Mouse (Mus musculus) heart, embryonic 16.5 days (tissue): Measurements from ENCODE around the gene Csnk1d. TPM values are rescaled to one million over a fixed set of nuclear protein-coding genes. Genes with fewer than 3 reads are reported as not detected.

Source experiments
- ATAC-seq: fragments of 200-750 bp; cut with Nextera tagmentation; replicated peaks from 2 replicates; pipeline ENCODE4 v1.8.0; 2017; ENCODE audit warnings: moderate number of reproducible peaks; ENCODE audit not compliant: insufficient read depth, low FRiP score; ENCODE audit errors: extremely low read depth
- H3K27ac ChIP-seq: fragments of 300-500 bp; sonication (generic); 2 replicates; pipeline ENCODE4 v1.5.1; 2014; ENCODE audit warnings: mild to moderate bottlenecking, low read length, control low read depth, moderate library complexity
- H3K27me3 ChIP-seq: fragments of 300-500 bp; sonication (generic); 2 replicates; pipeline ENCODE4 v1.6.1; 2014; ENCODE audit warnings: low read length, mixed read lengths; ENCODE audit not compliant: control insufficient read depth, insufficient read depth
- H3K36me3 ChIP-seq: fragments of 300-500 bp; sonication (generic); 2 replicates; pipeline ENCODE4 v1.6.1; 2014; ENCODE audit not compliant: control insufficient read depth, insufficient read depth
- H3K4me1 ChIP-seq: fragments of 300-500 bp; sonication (generic); 2 replicates; pipeline ENCODE4 v1.6.1; 2014; ENCODE audit warnings: low read length, mixed read lengths; ENCODE audit not compliant: control insufficient read depth, insufficient read depth
- H3K4me2 ChIP-seq: fragments of 300-500 bp; sonication (generic); 2 replicates; pipeline ENCODE4 v1.6.1; 2014; ENCODE audit warnings: low read depth, mild to moderate bottlenecking, control low read depth, low read length
- H3K4me3 ChIP-seq: fragments of 300-500 bp; sonication (generic); 2 replicates; pipeline ENCODE4 v1.5.1; 2014; ENCODE audit warnings: mild to moderate bottlenecking, control low read depth, low read length
- H3K9ac ChIP-seq: fragments of 300-500 bp; sonication (generic); 2 replicates; pipeline ENCODE4 v1.6.1; 2014; ENCODE audit warnings: low read length, control low read depth
- H3K9me3 ChIP-seq: fragments of 300-500 bp; sonication (generic); replicated peaks from 2 replicates; pipeline ENCODE4 v1.6.1; 2016; ENCODE audit warnings: low read length; ENCODE audit not compliant: control insufficient read depth
- WGBS: fragments of 180-500 bp; shearing (Covaris S2); extraction: QIAGEN DNeasy Blood & Tissue Kit; methylation state at CpG from one replicate; pipeline ENCODE4 v1.1.7; 2014; 5-methylcytosine and 5-hydroxymethylcytosine counted together
- polyA plus RNA-seq: library from polyadenylated mRNA; unstranded; fragments of >200 nt; fragmentation: Nextera tagmentation; extraction: Ambion mirVana; gene quantifications from 2 replicates; pipeline ENCODE4 v1.2.1, GENCODE M21; 2015

Gene Csnk1d
- polyA plus RNA-seq, 1 experiment from 2014 or later: 68.8 TPM

GRCm38 (mm10) chr11:120980427-120981035, 10.6 kb downstream of the Csnk1d start:
- peak; percentile 46; the same call in 1 of the 2 replicates for ATAC-seq
- H3K4me1 ChIP-seq: peaks cover 17% of the 10 kb centered on the region
- H3K9ac ChIP-seq: no peak overlapping the region
- H3K9me3 ChIP-seq: no peaks in the 10 kb centered on the region
- H3K27me3 ChIP-seq: no peaks in the 10 kb centered on the region
- 0 out of 2 replicates have a peak overlapping the region, but pooled peaks have one; percentile 0 for H3K27ac ChIP-seq
- no peak overlapping the region for H3K4me2 ChIP-seq
- H3K36me3 ChIP-seq: peaks cover 20% of the 10 kb centered on the region
- 36% methylated on average over 9 of the region's 9 CpGs for WGBS
- no peak overlapping the region for H3K4me3 ChIP-seq

DNA sequence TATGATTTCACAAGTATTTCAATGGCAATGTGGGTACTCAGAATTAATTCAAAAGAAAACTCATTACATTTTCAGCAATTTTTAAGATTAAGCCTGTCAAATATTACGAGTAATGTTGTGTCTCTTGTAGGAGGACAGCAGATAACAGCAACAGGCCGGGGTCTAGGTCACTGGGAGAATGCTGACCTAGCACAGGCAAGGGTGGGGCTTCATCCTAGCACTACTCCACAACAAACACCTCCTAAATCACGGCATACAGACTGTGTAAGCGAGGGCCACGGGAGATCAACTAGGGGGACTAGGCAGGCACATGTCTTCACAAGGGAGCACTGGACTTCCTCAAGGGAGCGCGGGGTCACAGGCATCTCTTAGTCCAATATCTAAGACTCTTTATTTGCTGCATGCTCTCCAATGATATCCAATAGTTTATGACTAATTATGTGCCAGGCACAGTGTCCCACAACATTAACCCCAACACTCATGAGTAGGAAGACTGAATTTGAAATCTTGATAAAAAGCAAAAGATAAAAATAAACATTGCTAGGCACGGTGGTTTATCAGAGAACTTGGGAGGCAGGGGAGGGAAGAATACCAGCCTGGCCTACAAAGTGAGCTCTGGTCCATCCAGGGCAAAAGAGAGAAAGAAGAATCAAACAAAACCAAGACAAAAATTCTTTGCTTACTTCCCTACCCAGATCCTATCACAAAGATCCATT, 11.3 kb downstream of the Csnk1d start:
- Histone ChIP-seq H3K4me2 (no peak overlapping the region), H3K4me1 (peaks cover 13% of the 10 kb centered on the region), H3K4me3 (no peak overlapping the region), H3K27me3 (no peaks in the 10 kb centered on the region), H3K36me3 (peaks cover 20% of the 10 kb centered on the region), H3K9me3 (no peaks in the 10 kb centered on the region), H3K9ac (no peak overlapping the region), H3K27ac (no peak overlapping the region)
- no peak for ATAC-seq
- WGBS: 66% methylated on average over 8 of the region's 8 CpGs

GRCm38 (mm10) chr11:120973318-120973717, 17.8 kb downstream of the Csnk1d start:
- no peak overlapping the region for H3K27ac ChIP-seq
- no peaks in the 10 kb centered on the region for H3K27me3 ChIP-seq
- WGBS: 64% methylated on average over 6 of the region's 6 CpGs

GRCm38 (mm10) chr11:120971237-120971636, 19.9 kb downstream of the Csnk1d start:
- no peak overlapping the region for H3K9ac ChIP-seq
- H3K4me2 ChIP-seq: no peak overlapping the region
- H3K9me3 ChIP-seq: no peaks in the 10 kb centered on the region
- WGBS: 94% methylated on average over 5 of the region's 5 CpGs
- ATAC-seq: no peak
- peaks cover 72% of the 10 kb centered on the region for H3K36me3 ChIP-seq
- H3K4me3 ChIP-seq: no peak overlapping the region
- peaks cover 2% of the 10 kb centered on the region; the same call in 1 of the 2 replicates for H3K4me1 ChIP-seq
- H3K27me3 ChIP-seq: no peaks in the 10 kb centered on the region
- no peak overlapping the region for H3K27ac ChIP-seq

More at GRCm38 (mm10) chr11:120973318-120973717, 17.8 kb downstream of the Csnk1d start:
- Histone ChIP-seq H3K9ac (no peak overlapping the region), H3K4me3 (no peak overlapping the region), H3K4me1 (no peaks in the 10 kb centered on the region), H3K9me3 (no peaks in the 10 kb centered on the region), H3K36me3 (peaks cover 60% of the 10 kb centered on the region), H3K4me2 (no peak overlapping the region)
- no peak for ATAC-seq

DNA sequence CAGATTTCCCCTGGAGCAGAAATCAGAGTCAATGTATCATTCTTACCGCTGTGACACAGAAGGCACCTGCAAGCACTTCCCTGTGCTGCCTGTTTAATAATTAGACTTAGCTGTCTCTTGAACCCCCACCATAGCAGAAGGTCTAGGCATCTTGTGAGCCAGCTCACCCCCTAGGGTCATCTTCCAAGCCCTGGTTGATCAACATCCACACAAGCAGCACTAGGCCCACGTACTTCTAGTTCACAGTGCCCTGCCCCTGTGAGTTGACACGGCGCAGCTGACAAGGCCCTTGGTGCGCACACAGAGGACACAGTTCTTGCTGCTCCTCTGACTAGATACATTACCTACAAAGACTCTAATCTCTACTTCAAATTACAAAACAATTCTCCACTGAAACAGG, 21.4 kb downstream of the Csnk1d start:
- H3K36me3 ChIP-seq: peaks cover 86% of the 10 kb centered on the region
- WGBS: 93% methylated on average over 5 of the region's 5 CpGs
- peaks cover 9% of the 10 kb centered on the region for H3K4me1 ChIP-seq
- no peak overlapping the region for H3K9ac ChIP-seq
- no peak for ATAC-seq
- no peaks in the 10 kb centered on the region for H3K9me3 ChIP-seq
- H3K27me3 ChIP-seq: no peaks in the 10 kb centered on the region
- no peak overlapping the region for H3K4me2 ChIP-seq
- no peak overlapping the region for H3K4me3 ChIP-seq
- no peak overlapping the region for H3K27ac ChIP-seq

- no peaks in the 10 kb centered on the region for H3K27me3 ChIP-seq
- no peak for ATAC-seq
- no peak overlapping the region for H3K9ac ChIP-seq
- no peaks in the 10 kb centered on the region for H3K9me3 ChIP-seq
- H3K4me1 ChIP-seq: peaks cover 26% of the 10 kb centered on the region
- H3K4me3 ChIP-seq: no peak overlapping the region
- peaks cover 86% of the 10 kb centered on the region for H3K36me3 ChIP-seq
- 82% methylated on average over 4 of the region's 4 CpGs for WGBS
- no peak overlapping the region for H3K27ac ChIP-seq
- no peak overlapping the region for H3K4me2 ChIP-seq
Measured at GRCm38 (mm10) chr11:120965587-120965986, 25.5 kb downstream of the Csnk1d start.

- Histone ChIP-seq H3K27me3 (no peaks in the 10 kb centered on the region), H3K9ac (no peak overlapping the region), H3K36me3 (peaks cover 77% of the 10 kb centered on the region), H3K4me1 (peaks cover 32% of the 10 kb centered on the region), H3K4me3 (no peak overlapping the region), H3K4me2 (no peak overlapping the region), H3K9me3 (no peaks in the 10 kb centered on the region), H3K27ac (peak overlapping the region; percentile 24)
- no peak for ATAC-seq
- 62% methylated on average over 10 of the region's 10 CpGs for WGBS
Measured at GRCm38 (mm10) chr11:120964195-120965157, 26.7 kb downstream of the Csnk1d start.

DNA sequence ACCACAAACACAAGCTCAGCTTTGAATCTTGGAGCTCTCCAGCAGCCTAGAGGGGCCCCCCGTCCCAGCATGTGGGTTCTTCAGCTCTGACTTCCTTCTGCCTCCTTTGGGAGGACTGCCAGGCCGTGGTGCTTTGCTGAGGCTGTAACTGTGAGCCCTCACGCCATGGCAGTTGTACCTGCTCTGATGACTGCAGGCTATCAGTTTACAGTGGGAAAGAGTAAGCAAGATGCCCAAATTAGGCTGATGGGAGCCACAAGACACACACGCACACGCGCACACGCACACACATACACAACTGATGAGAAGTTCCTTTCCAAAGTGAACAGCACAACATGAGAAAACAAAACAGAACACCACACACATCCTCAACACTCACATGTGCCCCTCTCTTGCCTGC, 28.2 kb downstream of the Csnk1d start:
- H3K27me3 ChIP-seq: no peaks in the 10 kb centered on the region
- no peak overlapping the region for H3K4me2 ChIP-seq
- peaks cover 48% of the 10 kb centered on the region for H3K4me1 ChIP-seq
- H3K9me3 ChIP-seq: no peaks in the 10 kb centered on the region
- 81% methylated on average over 7 of the region's 7 CpGs for WGBS
- H3K36me3 ChIP-seq: peaks cover 66% of the 10 kb centered on the region
- ATAC-seq: no peak
- no peak overlapping the region for H3K9ac ChIP-seq
- no peak overlapping the region for H3K4me3 ChIP-seq
- H3K27ac ChIP-seq: no peak overlapping the region
